Mouse (Mus musculus) spleen, adult 18-20 months (tissue): ENCODE measurements at regions not wholly inside any gene's neighbourhood (a gene's known extent, or its start where the extent isn't known, plus 50 kb on each side); places are given as distances from the start of the nearest gene placed in this dataset.

ENCODE experiments used
- DNase-seq, 2 experiments: peaks; one replicate each; pipeline ENCODE4 v3.0.0; 2022; ENCODE audit warnings: mixed read lengths in 2 of 2

GRCm38 (mm10) chr5:132633198-132633884 lies 90.2 kb upstream of the Auts2 start:
- no peak for DNase-seq

- DNase-seq, result no peak
Observed at GRCm38 (mm10) chr5:132621751-132622150, 78.6 kb upstream of the Auts2 start.

DNA sequence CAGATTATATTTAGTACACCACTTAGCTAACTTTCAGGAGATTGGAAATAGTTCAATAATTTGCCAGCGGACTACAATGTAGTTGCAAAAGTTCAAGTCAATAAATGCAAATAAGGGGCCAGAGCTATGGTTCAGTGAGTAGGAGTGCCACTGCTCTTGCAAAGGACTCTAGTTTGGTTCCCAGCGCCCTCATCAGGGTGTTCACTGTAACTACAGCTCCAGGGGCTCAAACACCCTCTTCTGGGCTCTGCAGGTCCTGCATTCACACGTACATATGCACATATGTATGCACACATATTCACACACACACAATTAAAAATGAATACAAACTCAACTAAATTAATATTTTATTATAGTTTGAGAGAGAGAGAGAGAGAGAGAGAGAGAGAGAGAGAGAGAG lies 74.1 kb upstream of the Auts2 start:
- no peak for DNase-seq

DNA sequence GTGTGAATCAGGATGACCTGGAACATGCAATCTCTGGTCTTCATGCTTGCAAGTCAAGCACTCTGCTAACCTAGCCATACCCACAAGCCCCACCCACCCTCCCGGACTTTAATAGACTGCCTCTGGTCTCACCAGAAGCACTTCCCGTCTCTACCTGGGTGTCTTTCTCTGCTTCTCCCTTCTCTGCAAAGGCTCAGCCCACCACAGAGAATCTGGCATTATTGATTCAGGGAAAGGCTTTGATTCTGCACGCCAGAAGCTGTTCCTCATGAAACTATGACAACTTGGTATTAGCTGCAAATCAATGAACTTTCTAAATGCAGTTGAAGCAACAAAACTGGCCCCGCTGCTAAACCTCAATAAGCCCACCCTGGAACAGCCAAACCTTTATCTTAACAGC lies 66.1 kb upstream of the Auts2 start:
- DNase-seq, result no peak

GRCm38 (mm10) chr5:132606216-132606615 lies 63.1 kb upstream of the Auts2 start:
- DNase-seq, result no peak

DNA sequence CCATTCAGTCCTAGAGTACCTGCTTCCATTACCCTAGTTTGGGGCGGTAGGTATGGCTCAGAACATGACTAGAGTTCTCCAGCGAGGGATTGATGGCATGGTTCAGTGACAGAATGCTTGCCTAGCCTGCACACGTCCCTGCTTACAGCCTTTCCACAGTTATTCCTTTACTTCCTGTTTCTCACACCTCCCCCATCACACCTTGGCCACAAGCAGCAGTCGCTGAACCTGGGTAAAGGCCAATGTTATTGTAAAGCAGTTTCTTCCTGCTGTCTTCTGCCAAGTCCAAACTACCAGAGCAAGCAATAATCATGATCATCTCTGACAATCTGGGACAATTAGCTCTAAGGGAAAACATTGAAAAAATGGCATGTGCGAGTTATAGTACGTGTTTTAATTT lies 51.7 kb upstream of the Auts2 start:
- no peak for DNase-seq
